Mouse (Mus musculus) small intestine, adult 2 months (tissue): ENCODE data around the gene Tfb2m.

Experiments
- CTCF ChIP-seq: fragments of 200-500 bp; IDR thresholded peaks from 2 replicates; pipeline ENCODE4 v1.5.1; 2012; ENCODE audit warnings: low read depth, mild to moderate bottlenecking, control low read depth, inconsistent platforms, low read length, moderate library complexity, mixed read lengths; ENCODE audit not compliant: insufficient replicate concordance, insufficient read length; ENCODE audit errors: extremely low read depth
- POLR2A ChIP-seq: fragments of 200-500 bp; IDR thresholded peaks from 2 replicates; pipeline ENCODE4 v1.6.1; 2012; ENCODE audit warnings: low read depth, mild to moderate bottlenecking, control low read depth, inconsistent platforms, low read length, moderate library complexity

GRCm38 (mm10) chr1:179502565-179502964, 43.5 kb downstream of the Tfb2m start:
- TF ChIP-seq CTCF (peak; percentile 47; the same call in 1 of the 2 replicates), POLR2A (no peak)
